Mouse (Mus musculus) neural tube, embryonic 11.5 days (tissue): ENCODE data around the gene Slc39a8. TPM values are rescaled to one million over a fixed set of nuclear protein-coding genes. Genes with fewer than 3 reads are reported as not detected.
A peak's percentile ranks its signal among the peaks of the same experiment; 100 is the strongest.

Experiments used
- ATAC-seq: fragments of 200-750 bp; cut with Nextera tagmentation; 2 replicates; pipeline ENCODE4 v1.8.0; 2017; ENCODE audit warnings: moderate number of reproducible peaks, mild to moderate bottlenecking, moderate TSS enrichment, moderate library complexity; ENCODE audit not compliant: insufficient read depth, low FRiP score, low TSS enrichment
- DNase-seq: peaks from one replicate; pipeline ENCODE4 v3.0.0-alpha.2; 2015; ENCODE audit warnings: low spot score
- H3K27ac ChIP-seq: fragments of 300-500 bp; sonication (generic); 2 replicates; pipeline ENCODE4 v1.5.1; 2014; ENCODE audit warnings: low read depth, mild to moderate bottlenecking, low read length
- H3K27me3 ChIP-seq: fragments of 300-500 bp; sonication (generic); 2 replicates; pipeline ENCODE4 v1.6.1; 2014; ENCODE audit warnings: mild to moderate bottlenecking, low read length, mixed read lengths; ENCODE audit not compliant: control insufficient read depth, insufficient read depth
- H3K36me3 ChIP-seq: fragments of 300-500 bp; sonication (generic); 2 replicates; pipeline ENCODE4 v1.6.1; 2014; ENCODE audit warnings: mild to moderate bottlenecking, low read length, moderate library complexity, mixed read lengths; ENCODE audit not compliant: control insufficient read depth, insufficient read depth
- H3K4me1 ChIP-seq: fragments of 300-500 bp; sonication (generic); 2 replicates; pipeline ENCODE4 v1.6.1; 2014; ENCODE audit warnings: low read length, mixed read lengths; ENCODE audit not compliant: control insufficient read depth, insufficient read depth
- H3K4me2 ChIP-seq: fragments of 300-500 bp; sonication (generic); 2 replicates; pipeline ENCODE4 v1.6.1; 2014; ENCODE audit warnings: low read depth, mild to moderate bottlenecking, moderate library complexity
- H3K4me3 ChIP-seq: fragments of 300-500 bp; sonication (generic); 2 replicates; pipeline ENCODE4 v1.5.1; 2014; ENCODE audit warnings: low read depth, low read length
- H3K9ac ChIP-seq: fragments of 300-500 bp; sonication (generic); 2 replicates; pipeline ENCODE4 v1.6.1; 2014; ENCODE audit warnings: mild to moderate bottlenecking, low read length
- H3K9me3 ChIP-seq: fragments of 300-500 bp; sonication (generic); 2 replicates; pipeline ENCODE4 v1.6.1; 2016; ENCODE audit warnings: low read length; ENCODE audit not compliant: control insufficient read depth
- WGBS: fragments of 180-500 bp; shearing (Covaris S2); extraction: QIAGEN DNeasy Blood & Tissue Kit; methylation state at CpG from one replicate; pipeline ENCODE4 v1.1.7; 2014; 5-methylcytosine and 5-hydroxymethylcytosine counted together
- polyA plus RNA-seq: library from polyadenylated mRNA; unstranded; fragments of >200 nt; fragmentation: Nextera tagmentation; extraction: Ambion mirVana; gene quantifications from 2 replicates; pipeline ENCODE4 v1.2.1, GENCODE M21; 2014

The Slc39a8 gene
- polyA plus RNA-seq, 1 experiment from 2014 or later, result 20.6 TPM

GRCm38 (mm10) chr3:135854298-135854984, 29.4 kb downstream of the Slc39a8 start:
- Histone ChIP-seq H3K27ac (no peak overlapping the region), H3K4me3 (no peak overlapping the region), H3K27me3 (no peaks in the 10 kb centered on the region), H3K4me1 (no peaks in the 10 kb centered on the region; the same call in 1 of the 2 replicates), H3K9ac (no peak overlapping the region), H3K36me3 (no peaks in the 10 kb centered on the region), H3K4me2 (no peak overlapping the region), H3K9me3 (no peaks in the 10 kb centered on the region)
- 80% methylated on average over 14 of the region's 14 CpGs for WGBS
- ATAC-seq (no peak), DNase-seq (no peak)

- ATAC-seq, result no peak
- H3K4me1 ChIP-seq, result no peaks in the 10 kb centered on the region; the same call in 1 of the 2 replicates
- no peak for DNase-seq
- H3K4me2 ChIP-seq, result no peak overlapping the region
- no peaks in the 10 kb centered on the region for H3K9me3 ChIP-seq
- H3K36me3 ChIP-seq, result no peaks in the 10 kb centered on the region
- no peak overlapping the region for H3K27ac ChIP-seq
- H3K27me3 ChIP-seq, result no peaks in the 10 kb centered on the region
- 90% methylated on average over 6 of the region's 6 CpGs for WGBS
- no peak overlapping the region for H3K9ac ChIP-seq
- H3K4me3 ChIP-seq, result no peak overlapping the region
Measured at GRCm38 (mm10) chr3:135854985-135855340, 29.9 kb downstream of the Slc39a8 start.

DNA sequence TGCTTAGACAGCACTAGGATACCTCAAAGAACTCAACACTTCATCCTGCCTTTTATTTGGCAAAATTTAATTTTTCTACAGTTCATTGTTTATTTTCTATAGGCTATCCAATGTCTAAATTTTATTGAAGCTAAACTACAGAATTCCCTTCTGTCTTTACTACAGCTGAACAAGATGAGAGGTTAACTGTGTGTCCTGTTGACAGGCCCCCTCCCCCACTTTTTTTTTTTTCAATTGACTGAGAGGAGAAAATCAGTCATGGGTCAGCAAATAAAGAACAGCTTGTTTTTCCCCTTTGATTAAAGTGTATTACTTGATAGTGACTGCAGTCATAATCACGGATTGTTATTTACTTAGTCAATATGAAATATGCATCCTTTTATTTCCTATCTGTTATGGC, 31.2 kb downstream of the Slc39a8 start:
- H3K4me1 ChIP-seq, result no peaks in the 10 kb centered on the region; the same call in 1 of the 2 replicates
- ATAC-seq, result no peak
- 50% methylated on average over 1 of the region's 1 CpGs for WGBS
- no peaks in the 10 kb centered on the region for H3K36me3 ChIP-seq
- H3K4me2 ChIP-seq, result no peak overlapping the region
- no peaks in the 10 kb centered on the region for H3K27me3 ChIP-seq
- H3K9ac ChIP-seq, result no peak overlapping the region
- no peak for DNase-seq
- H3K27ac ChIP-seq, result no peak overlapping the region
- H3K9me3 ChIP-seq, result no peaks in the 10 kb centered on the region
- no peak overlapping the region for H3K4me3 ChIP-seq

DNA sequence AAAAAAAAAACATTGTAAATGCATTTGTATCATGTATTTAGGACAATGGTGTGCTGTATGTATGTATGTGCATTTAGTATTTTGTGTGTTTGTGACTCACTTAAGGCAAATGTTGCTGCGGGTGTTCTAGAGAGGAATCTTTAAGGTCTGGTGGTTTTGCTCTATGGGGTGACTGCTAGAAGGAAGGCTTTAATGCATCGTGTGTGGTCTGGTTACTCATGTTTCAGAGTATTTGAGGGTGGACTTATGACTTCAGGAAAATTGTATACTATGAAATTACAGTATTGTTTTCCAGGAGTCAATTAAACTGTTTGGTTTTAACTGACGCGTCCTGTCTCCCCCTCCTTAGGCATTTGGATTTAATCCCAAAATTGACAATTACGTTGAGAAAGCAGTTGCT, 32.1 kb downstream of the Slc39a8 start:
- DNase-seq (peak; percentile 12), ATAC-seq (no peak)
- H3K4me1 ChIP-seq, result no peaks in the 10 kb centered on the region; the same call in 1 of the 2 replicates
- no peaks in the 10 kb centered on the region for H3K27me3 ChIP-seq
- H3K4me2 ChIP-seq, result no peak overlapping the region
- no peaks in the 10 kb centered on the region for H3K9me3 ChIP-seq
- H3K27ac ChIP-seq, result no peak overlapping the region
- no peaks in the 10 kb centered on the region for H3K36me3 ChIP-seq
- no peak overlapping the region for H3K4me3 ChIP-seq
- no peak overlapping the region for H3K9ac ChIP-seq
- 81% methylated on average over 5 of the region's 5 CpGs for WGBS

DNA sequence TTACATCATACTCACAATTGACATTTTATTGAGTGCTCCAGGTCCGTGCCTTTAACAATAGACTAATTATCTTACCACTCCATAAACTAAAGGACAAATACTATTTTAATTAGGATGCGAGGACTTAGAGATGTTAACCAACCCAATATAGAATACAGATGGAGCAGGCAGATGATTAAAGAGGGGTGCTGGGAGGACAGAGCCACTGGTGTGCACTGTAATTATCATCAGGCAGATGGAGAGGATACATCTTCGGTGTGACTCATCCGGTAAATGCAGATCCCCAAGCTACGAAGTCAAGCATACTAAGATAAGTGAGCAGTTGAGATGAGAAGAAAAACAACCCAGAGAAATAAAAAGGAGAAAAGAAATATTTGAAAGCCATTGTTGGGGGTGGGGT, 34.4 kb downstream of the Slc39a8 start:
- no peaks in the 10 kb centered on the region for H3K27me3 ChIP-seq
- DNase-seq (no peak), ATAC-seq (no peak)
- H3K9me3 ChIP-seq, result no peaks in the 10 kb centered on the region
- no peak overlapping the region for H3K4me2 ChIP-seq
- 91% methylated on average over 5 of the region's 5 CpGs for WGBS
- H3K36me3 ChIP-seq, result no peaks in the 10 kb centered on the region
- no peak overlapping the region for H3K9ac ChIP-seq
- no peak overlapping the region for H3K4me3 ChIP-seq
- no peak overlapping the region for H3K27ac ChIP-seq
- H3K4me1 ChIP-seq, result no peaks in the 10 kb centered on the region; the same call in 1 of the 2 replicates

- Histone ChIP-seq H3K4me1 (no peaks in the 10 kb centered on the region), H3K4me3 (no peak overlapping the region), H3K36me3 (no peaks in the 10 kb centered on the region), H3K9ac (no peak overlapping the region), H3K9me3 (no peaks in the 10 kb centered on the region), H3K27me3 (no peaks in the 10 kb centered on the region), H3K27ac (no peak overlapping the region), H3K4me2 (no peak overlapping the region)
- ATAC-seq (no peak; the same call in 1 of the 2 replicates), DNase-seq (peak; percentile 39)
- WGBS, result 56% methylated on average over 9 of the region's 9 CpGs
Measured at GRCm38 (mm10) chr3:135862804-135863203, 37.7 kb downstream of the Slc39a8 start.

GRCm38 (mm10) chr3:135869041-135869440, 44.0 kb downstream of the Slc39a8 start:
- Histone ChIP-seq H3K9ac (no peak overlapping the region), H3K4me3 (no peak overlapping the region), H3K27ac (no peak overlapping the region), H3K4me2 (no peak overlapping the region), H3K36me3 (no peaks in the 10 kb centered on the region), H3K4me1 (no peaks in the 10 kb centered on the region), H3K9me3 (no peaks in the 10 kb centered on the region), H3K27me3 (no peaks in the 10 kb centered on the region)
- DNase-seq (no peak), ATAC-seq (no peak)
- 41% methylated on average over 4 of the region's 4 CpGs for WGBS

DNA sequence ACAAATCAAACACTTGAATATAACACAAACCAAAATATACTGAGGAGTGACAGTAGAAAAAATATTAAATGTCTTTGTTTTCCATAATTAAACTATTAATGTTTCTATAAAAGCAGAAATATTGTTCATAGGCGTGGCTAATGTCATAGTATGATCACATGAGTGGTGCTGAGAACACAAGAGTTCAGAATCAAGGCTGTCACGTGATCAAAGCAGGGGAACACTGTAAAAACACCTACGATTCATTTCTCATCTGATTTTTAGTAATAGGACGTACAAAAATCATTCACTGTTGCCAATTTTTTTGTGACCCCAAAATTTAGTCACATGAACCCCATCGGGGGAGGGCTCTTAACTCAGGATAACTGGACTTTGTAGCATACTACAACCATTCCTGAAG, 47.2 kb downstream of the Slc39a8 start:
- H3K27ac ChIP-seq, result no peak overlapping the region
- no peak overlapping the region for H3K9ac ChIP-seq
- no peak overlapping the region for H3K4me3 ChIP-seq
- WGBS, result 89% methylated on average over 5 of the region's 5 CpGs
- H3K36me3 ChIP-seq, result no peaks in the 10 kb centered on the region
- no peak overlapping the region for H3K4me2 ChIP-seq
- no peak for DNase-seq
- H3K27me3 ChIP-seq, result no peaks in the 10 kb centered on the region
- no peak for ATAC-seq
- H3K4me1 ChIP-seq, result no peaks in the 10 kb centered on the region
- no peaks in the 10 kb centered on the region for H3K9me3 ChIP-seq

GRCm38 (mm10) chr3:135873596-135873995, 48.5 kb downstream of the Slc39a8 start:
- no peak overlapping the region for H3K4me2 ChIP-seq
- ATAC-seq, result no peak
- H3K27ac ChIP-seq, result no peak overlapping the region
- H3K36me3 ChIP-seq, result no peaks in the 10 kb centered on the region
- no peak for DNase-seq
- H3K9ac ChIP-seq, result no peak overlapping the region
- no peaks in the 10 kb centered on the region for H3K9me3 ChIP-seq
- H3K4me1 ChIP-seq, result no peaks in the 10 kb centered on the region
- H3K4me3 ChIP-seq, result no peak overlapping the region
- 85% methylated on average over 3 of the region's 3 CpGs for WGBS
- no peaks in the 10 kb centered on the region for H3K27me3 ChIP-seq
